Mouse (Mus musculus) bone marrow, adult 2 months (tissue): ENCODE measurements around the gene Zfand3. TPM values are rescaled to one million over a fixed set of nuclear protein-coding genes. Genes with fewer than 3 reads are reported as not detected.

ENCODE experiments used
- H3K27ac ChIP-seq: fragments of 200-500 bp; 2 replicates; pipeline ENCODE4 v1.5.1; 2012; ENCODE audit warnings: low read depth, mild to moderate bottlenecking, control low read depth, inconsistent platforms, low read length; ENCODE audit not compliant: control insufficient read depth, poor library complexity, insufficient read depth
- H3K4me1 ChIP-seq: fragments of 200-500 bp; 2 replicates; pipeline ENCODE4 v1.6.1; 2011; ENCODE audit warnings: low read length; ENCODE audit not compliant: control insufficient read depth, insufficient read depth
- H3K4me3 ChIP-seq: fragments of 200-500 bp; replicated peaks from 2 replicates; pipeline ENCODE3; 2011; ENCODE audit warnings: mild to moderate bottlenecking, low read depth, low read length, control low read depth; ENCODE audit not compliant: control insufficient read depth
- CTCF ChIP-seq: fragments of 200-500 bp; IDR thresholded peaks from 2 replicates; pipeline ENCODE4 v1.5.1; 2011; ENCODE audit warnings: low read length, control low read depth; ENCODE audit not compliant: control insufficient read depth, insufficient read depth
- POLR2A ChIP-seq: fragments of 200-500 bp; IDR thresholded peaks from 2 replicates; pipeline ENCODE4 v1.6.1; 2011; ENCODE audit warnings: low read depth, mild to moderate bottlenecking, control low read depth, low read length, borderline replicate concordance; ENCODE audit not compliant: control insufficient read depth
- WGBS: fragments of 180-500 bp; shearing (Covaris S2); methylation state at CpG from one replicate; pipeline ENCODE4 v1.1.7; 2018; 5-methylcytosine and 5-hydroxymethylcytosine counted together
- polyA plus RNA-seq: library from polyadenylated mRNA; stranded (reverse); fragments of >200 nt; gene quantifications from 2 replicates; pipeline ENCODE4 v1.2.4, GENCODE M21; 2011; ENCODE audit warnings: low replicate concordance; ENCODE audit not compliant: missing spikeins, insufficient read depth, insufficient read length

Gene Zfand3
- polyA plus RNA-seq, 1 experiment = 46.6 TPM

DNA sequence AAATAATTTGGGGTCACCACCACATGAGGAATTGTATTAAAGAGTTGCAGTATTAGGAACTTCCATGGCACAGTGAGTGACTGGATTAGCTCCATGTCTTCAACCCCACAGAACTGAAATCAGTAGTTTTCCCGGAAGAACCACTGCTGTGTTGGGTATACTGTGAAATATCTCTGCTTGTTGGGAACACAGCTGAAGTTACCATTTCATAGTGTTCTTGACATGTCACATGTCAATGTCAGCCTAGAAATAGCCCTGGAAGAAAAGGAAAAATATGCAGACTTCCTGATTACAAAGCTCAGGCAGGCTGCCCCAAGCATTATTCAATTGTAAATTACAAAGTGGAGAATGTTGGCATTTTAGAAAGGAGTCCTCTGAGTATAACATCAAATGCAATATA lies 143.4 kb downstream of the Zfand3 start:
- Histone ChIP-seq H3K4me1 (no peaks in the 10 kb centered on the region), H3K27ac (no peak overlapping the region), H3K4me3 (no peak overlapping the region)
- TF ChIP-seq CTCF (no peak), POLR2A (no peak)
- 86% methylated on average over 1 of the region's 1 CpGs for WGBS

DNA sequence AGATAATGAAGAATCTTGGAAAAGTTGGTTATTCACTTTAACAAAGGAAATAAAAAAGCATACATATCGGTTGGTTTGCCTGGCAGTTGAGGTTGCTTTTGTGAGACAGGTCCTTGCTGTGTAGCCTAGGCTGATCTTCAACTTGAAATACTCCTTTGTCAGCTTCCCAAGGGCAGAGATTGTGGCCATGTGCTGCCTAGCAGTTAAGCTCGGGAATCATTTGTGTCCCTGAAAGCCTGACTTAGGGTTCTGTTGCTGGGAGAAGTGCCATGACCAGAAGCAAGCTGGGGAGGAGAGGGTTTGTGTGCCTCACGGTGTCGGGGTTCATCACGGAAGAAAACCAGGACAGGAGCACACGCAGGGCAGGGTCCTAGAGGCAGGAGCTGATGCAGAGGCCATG lies 143.8 kb downstream of the Zfand3 start:
- Histone ChIP-seq H3K27ac (no peak overlapping the region), H3K4me3 (no peak overlapping the region), H3K4me1 (no peaks in the 10 kb centered on the region)
- 86% methylated on average over 6 of the region's 6 CpGs for WGBS
- TF ChIP-seq CTCF (no peak), POLR2A (no peak)

DNA sequence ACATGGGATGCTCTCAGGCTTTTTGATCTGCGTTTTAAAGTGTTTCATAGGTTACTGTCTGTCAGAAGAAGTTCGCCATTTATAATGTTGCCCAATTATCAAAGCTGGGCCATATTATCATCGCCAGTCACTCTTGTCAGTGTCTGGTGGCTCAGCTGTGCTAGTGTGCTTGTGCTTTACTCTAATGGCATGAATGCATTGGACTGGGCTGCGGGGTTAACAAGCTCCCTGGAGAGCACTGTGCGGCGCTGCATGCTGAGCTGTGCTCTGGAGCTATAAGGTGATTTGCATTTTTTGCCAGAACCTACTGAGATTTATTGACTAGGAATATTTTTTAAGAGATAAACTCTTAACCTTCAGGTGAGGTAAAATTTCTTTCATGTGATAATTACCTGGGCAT lies 145.4 kb downstream of the Zfand3 start:
- 86% methylated on average over 6 of the region's 6 CpGs for WGBS
- no peak overlapping the region for H3K4me3 ChIP-seq
- no peak overlapping the region for H3K27ac ChIP-seq
- no peak for TF ChIP-seq POLR2A
- no peak for TF ChIP-seq CTCF
- H3K4me1 ChIP-seq = no peaks in the 10 kb centered on the region

DNA sequence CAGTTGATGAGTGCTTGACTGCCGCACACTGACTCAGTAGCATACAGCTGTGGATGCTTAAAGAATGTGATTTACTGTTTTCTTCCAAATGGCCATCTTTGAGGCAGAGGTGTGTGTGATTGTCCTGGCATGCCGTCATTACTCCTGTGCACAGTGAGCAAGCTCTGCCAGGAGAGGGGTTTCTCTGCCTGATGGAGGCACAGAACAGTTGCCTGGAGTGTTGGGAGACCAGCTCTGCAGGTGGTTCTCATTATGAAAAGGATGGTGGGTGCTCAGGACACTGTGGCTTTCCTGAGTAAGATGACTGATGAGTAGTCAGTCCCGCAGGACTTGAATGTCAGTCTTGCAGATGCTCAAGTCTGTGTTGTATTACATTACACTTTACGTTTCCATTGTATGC lies 149.6 kb downstream of the Zfand3 start:
- no peak overlapping the region for H3K4me3 ChIP-seq
- no peak overlapping the region for H3K27ac ChIP-seq
- TF ChIP-seq POLR2A = no peak
- 88% methylated on average over 4 of the region's 4 CpGs for WGBS
- H3K4me1 ChIP-seq = no peaks in the 10 kb centered on the region

DNA sequence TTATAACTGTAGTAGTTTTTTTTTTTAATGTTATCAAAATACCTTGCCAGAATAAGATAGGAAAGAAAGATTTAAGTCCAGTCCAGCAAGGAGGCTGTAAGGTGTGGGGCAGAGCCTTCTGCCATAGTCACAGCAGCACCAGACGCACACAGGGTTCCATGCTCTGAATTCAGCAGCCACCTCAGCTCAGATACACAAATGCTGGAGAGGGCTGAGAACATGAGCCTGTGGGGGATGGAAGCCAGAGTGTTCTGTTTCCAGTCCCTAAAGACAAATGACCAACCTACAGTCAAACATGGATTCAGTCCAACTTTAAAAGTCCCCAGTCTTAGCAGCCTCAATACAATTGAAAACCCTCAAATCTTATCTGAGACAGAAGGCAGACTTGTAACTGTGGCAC lies 150.3 kb downstream of the Zfand3 start:
- WGBS = 87% methylated on average over 1 of the region's 1 CpGs
- H3K27ac ChIP-seq = no peak overlapping the region
- TF ChIP-seq POLR2A (no peak), CTCF (no peak)
- no peaks in the 10 kb centered on the region for H3K4me1 ChIP-seq
- H3K4me3 ChIP-seq = no peak overlapping the region

DNA sequence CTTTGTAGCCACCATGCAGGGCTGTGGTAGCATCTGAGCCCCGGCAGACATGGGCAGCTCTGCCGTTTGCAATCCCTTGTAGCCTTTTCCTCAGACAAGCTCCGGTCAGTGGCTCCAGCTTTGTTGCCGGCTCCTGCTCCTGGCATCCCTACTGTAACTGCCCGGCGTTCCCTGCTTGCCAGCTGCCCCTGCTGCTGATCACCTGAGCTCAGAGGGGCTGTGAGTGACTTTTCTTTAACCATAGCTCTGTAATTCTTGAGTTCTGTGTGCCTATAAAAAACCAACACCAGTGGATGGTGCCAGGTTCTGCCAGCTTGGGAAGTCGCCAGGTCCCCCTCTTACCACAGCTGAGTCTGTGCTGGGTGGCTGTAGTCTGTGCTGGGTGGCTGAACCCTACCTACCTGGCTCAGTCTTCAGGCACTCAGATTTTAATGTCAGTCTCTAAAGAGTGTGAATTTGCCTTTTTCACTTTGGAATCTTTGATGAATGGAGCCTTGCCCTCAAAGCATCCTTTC lies 150.9 kb downstream of the Zfand3 start:
- TF ChIP-seq POLR2A (no peak), CTCF (no peak)
- 89% methylated on average over 7 of the region's 7 CpGs for WGBS
- no peak overlapping the region for H3K4me3 ChIP-seq
- H3K4me1 ChIP-seq = no peaks in the 10 kb centered on the region
- no peak overlapping the region for H3K27ac ChIP-seq

DNA sequence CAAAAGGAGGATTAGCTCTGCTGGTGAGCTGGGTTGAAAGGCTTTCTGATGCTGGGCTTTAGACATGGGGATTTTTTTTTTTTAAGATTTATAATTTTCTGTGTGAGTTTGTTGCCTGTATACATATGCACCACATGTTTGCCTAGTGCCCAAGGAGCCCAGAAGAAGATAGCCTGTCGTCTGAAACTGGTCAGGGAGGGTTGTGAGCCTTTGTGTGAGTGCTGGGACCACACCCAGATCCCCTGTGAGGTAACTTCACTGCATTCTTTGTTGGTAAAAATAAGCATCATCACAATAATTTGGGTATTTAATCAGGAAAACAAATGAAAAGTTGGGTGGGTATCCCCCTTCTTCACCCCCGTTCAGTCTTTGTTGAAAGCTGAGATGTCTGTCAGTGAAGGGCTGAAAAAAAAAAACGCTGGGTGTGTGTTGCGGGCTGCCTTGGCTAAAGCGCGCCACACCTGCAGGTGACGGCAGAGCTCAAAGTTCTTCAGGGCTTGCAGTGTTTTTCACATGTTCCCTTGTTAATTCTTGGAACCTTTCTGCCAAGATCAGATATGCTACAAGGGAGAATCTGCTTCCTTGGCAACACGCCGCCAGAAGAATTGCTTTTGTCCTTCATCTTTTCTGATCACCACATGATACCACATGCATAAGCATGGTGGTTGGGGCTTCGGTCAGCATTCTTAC lies 154.0 kb downstream of the Zfand3 start:
- Histone ChIP-seq H3K27ac (no peak overlapping the region), H3K4me1 (no peaks in the 10 kb centered on the region; the same call in 1 of the 2 replicates), H3K4me3 (no peak overlapping the region)
- 82% methylated on average over 10 of the region's 10 CpGs for WGBS
- TF ChIP-seq CTCF (no peak), POLR2A (no peak)

DNA sequence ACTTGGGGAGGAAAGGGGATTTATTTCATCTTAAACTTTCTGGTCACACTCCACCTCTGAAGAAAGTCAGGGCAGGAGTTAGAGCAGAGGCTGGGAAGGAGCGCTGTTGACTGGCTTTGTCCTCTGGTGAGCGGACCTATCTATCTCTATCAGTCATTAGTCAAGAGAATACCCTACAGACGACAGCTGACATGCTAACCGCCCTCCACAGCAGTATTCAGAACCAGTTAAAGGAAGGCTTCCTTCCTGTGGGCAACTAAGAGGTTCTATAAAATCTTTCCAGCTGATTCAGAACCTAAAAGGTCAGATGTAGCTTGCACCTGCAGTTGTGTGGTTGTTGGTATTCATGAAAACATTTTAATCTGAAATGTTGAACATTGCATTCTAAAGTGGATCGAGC lies 154.8 kb downstream of the Zfand3 start:
- no peak overlapping the region for H3K27ac ChIP-seq
- 47% methylated on average over 5 of the region's 5 CpGs for WGBS
- TF ChIP-seq POLR2A (no peak), CTCF (no peak)
- no peaks in the 10 kb centered on the region; the same call in 1 of the 2 replicates for H3K4me1 ChIP-seq
- H3K4me3 ChIP-seq = no peak overlapping the region

DNA sequence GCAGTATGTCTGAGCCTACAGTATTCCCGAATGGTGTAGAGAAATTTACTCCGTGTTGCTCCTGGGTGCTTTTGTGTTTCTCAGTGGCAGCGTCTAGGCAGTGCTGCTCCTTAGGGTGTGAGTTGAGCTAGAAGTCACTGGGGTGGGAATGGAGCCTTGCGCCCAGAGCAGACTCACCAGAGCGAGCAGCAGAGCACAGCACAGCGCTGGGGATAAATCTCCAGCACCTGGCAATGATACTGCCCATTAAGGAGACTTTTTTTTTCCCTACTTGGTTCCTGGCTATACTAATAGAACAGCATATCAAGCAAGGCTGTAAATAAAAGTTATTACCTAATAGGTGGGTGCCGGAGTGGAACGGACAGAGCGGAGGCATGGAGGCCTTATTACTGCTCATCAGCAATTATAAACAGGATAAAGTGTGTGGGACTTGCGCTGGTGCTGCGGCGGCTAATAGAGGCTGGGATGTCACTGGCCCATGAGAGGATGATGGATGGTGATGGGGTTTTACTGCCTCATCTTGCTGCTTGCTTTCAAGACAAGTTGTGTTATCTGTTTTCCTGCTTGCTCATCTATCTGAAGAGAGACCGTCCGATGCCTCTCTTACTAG lies 156.4 kb downstream of the Zfand3 start:
- no peak overlapping the region for H3K4me3 ChIP-seq
- no peaks in the 10 kb centered on the region; the same call in 1 of the 2 replicates for H3K4me1 ChIP-seq
- TF ChIP-seq POLR2A = no peak
- no peak for TF ChIP-seq CTCF
- H3K27ac ChIP-seq = no peak overlapping the region
- WGBS = 91% methylated on average over 14 of the region's 14 CpGs
